ENCODE assay signal across 28 mouse cellular contexts in genomic region chr11:32486621-32487020, GRCm38 (mm10). TPM values are rescaled to one million over a fixed set of nuclear protein-coding genes. Genes with fewer than 3 reads are reported as not detected.
DNase-seq lines count a peak whose midpoint lies in the region; TF ChIP-seq lines count a peak whose summit lies in the region.
"Had no signal": no experiment of that assay in that cellular context is flagged by ENCODE, and none has a peak within 500 bp of the region (broad histone marks: within the 10 kb centered on the region; RNA-seq: fewer than 3 reads in every experiment).

No protein-coding gene starts in this region.

- H3K4me3 ChIP-seq in thymus, adult 2 months (ENCODE audit: control insufficient read depth, insufficient read depth, low read length): no peak overlapping the region
- H3K4me3 ChIP-seq in gastrocnemius, adult 2 months: no peak overlapping the region
- H3K4me3 ChIP-seq: embryonic facial prominence, embryonic 12.5 days; erythroblast, embryonic 14.5 days; forebrain, embryonic 12.5 days; heart, embryonic 15.5 days; intestine, embryonic 15.5 days; limb, embryonic 10.5 days; midbrain, embryonic 10.5 days; myocyte had no signal

- H3K27me3 ChIP-seq in thymus, adult 2 months (ENCODE audit: control insufficient read depth, insufficient read depth, low read length): no peaks in the 10 kb centered on the region
- H3K27me3 ChIP-seq: CH12.LX; embryonic facial prominence, embryonic 12.5 days; forebrain, embryonic 12.5 days; heart, embryonic 15.5 days; intestine, embryonic 15.5 days had no signal

- no peaks in the 10 kb centered on the region for H3K36me3 ChIP-seq in thymus, adult 2 months (ENCODE audit: control insufficient read depth, insufficient read depth, low read length)
- H3K36me3 ChIP-seq: embryonic facial prominence, embryonic 12.5 days; intestine, embryonic 15.5 days had no signal

- intact Hi-C loops in gastrocnemius, adult 2 months (cut with DNase I): loop anchor here (5.0 kb wide), 1 partner anchor 34 kb away; no protein-coding TSS in a partner anchor

- 18% methylated on average over 3 of the region's 3 CpGs for WGBS in thymus, adult 2 months

- TF ChIP-seq CTCF in thymus, adult 2 months (IDR thresholded peaks at IDR 0.05; ENCODE audit: borderline replicate concordance, control insufficient read depth, extremely low read depth, insufficient read depth, low read length, poor library complexity): no peak
- TF ChIP-seq CTCF in gastrocnemius, adult 2 months (IDR thresholded peaks at IDR 0.05): no peak

- no peak for TF ChIP-seq POLR2A in thymus, adult 2 months (IDR thresholded peaks at IDR 0.05; ENCODE audit: control insufficient read depth, extremely low read depth, insufficient read depth, low read length, poor library complexity)

- H3K27ac ChIP-seq in thymus, adult 2 months (ENCODE audit: control insufficient read depth, insufficient read depth, low read length): no peak overlapping the region
- no peak overlapping the region for H3K27ac ChIP-seq in gastrocnemius, adult 2 months
- H3K27ac ChIP-seq: embryonic facial prominence, embryonic 12.5 days; forebrain, embryonic 12.5 days; heart, embryonic 15.5 days; hindbrain, embryonic 14.5 days; intestine, embryonic 15.5 days; limb, embryonic 10.5 days; macrophage; midbrain, embryonic 10.5 days had no signal

- peak; percentile 12 for DNase-seq in thymus, postnatal 14 days
- no peak for DNase-seq in thymus, adult 2 months
- peak; percentile 7 for DNase-seq in ES-CJ7 (ENCODE audit: low read depth, low spot score)
- peak; percentile 54 for DNase-seq in induced T-regulatory cell, adult 2 months (ENCODE audit: low read depth)
- no peak for DNase-seq in kidney, adult 8-10 months
- no peak for DNase-seq in gastrocnemius, adult 2 months
- DNase-seq in heart, adult 9 months (ENCODE audit: low spot score in 2 of 2): no peak
- DNase-seq: cerebellum, adult 11-12 months; cerebellum, postnatal 10 days; heart, adult 11 months; heart, postnatal 4 days; kidney, adult 9 months; kidney, postnatal 14 days; thymus, adult 18-20 months had no signal

- peaks cover 3% of the 10 kb centered on the region; the same call in 1 of the 2 replicates for H3K4me1 ChIP-seq in thymus, adult 2 months (replicated peaks; ENCODE audit: control insufficient read depth, insufficient read depth, low read length)
- H3K4me1 ChIP-seq: midbrain, embryonic 10.5 days had no signal

RNA-seq across cellular contexts. Expression of gene Ubtd2, which starts 31.5 kb away (rescaled TPM):
- 8.7 and 9.1 TPM in 2 replicates for polyA plus RNA-seq in thymus, adult 2 months (2012; rRNA removed)
- 10 to 100 TPM in 1 of 2 experiments, 1 to 10 TPM in 1; 9.3 to 12.1 TPM for total RNA-seq in gastrocnemius, adult 2 months (2021)

RNA-seq across cellular contexts. Expression of gene Efcab9, which starts 45.3 kb away (rescaled TPM):
- polyA plus RNA-seq in thymus, adult 2 months (2012; rRNA removed): 0.71 and 0.85 TPM in 2 replicates
- total RNA-seq in gastrocnemius, adult 2 months (2021): 1 to 10 TPM; 1.0 to 2.0 TPM
- total RNA-seq: liver, adult 2 months had no signal
- polyA plus RNA-seq: erythroblast, embryonic 14.5 days; hindbrain, embryonic 14.5 days; liver, adult 2 months; macrophage; midbrain, embryonic 16.5 days; neural tube, embryonic 14.5 days had no signal

RNA-seq across cellular contexts. Expression of gene Stk10, which starts 46.5 kb away (rescaled TPM):
- polyA plus RNA-seq in thymus, adult 2 months (2012; rRNA removed): 50.3 and 55.4 TPM in 2 replicates
- total RNA-seq in gastrocnemius, adult 2 months (2021): 1 to 10 TPM; 1.9 to 3.8 TPM

Comparison
In these comparisons a context has a peak if more than half of its experiments do, and no peak if none do; other contexts are left out.
1. DNase-seq: peak in thymus, postnatal 14 days (single experiment), ES-CJ7 (single experiment) and induced T-regulatory cell, adult 2 months (single experiment); none in thymus, adult 2 months (single experiment), kidney, adult 8-10 months (0 of 2), gastrocnemius, adult 2 months (single experiment) and heart, adult 9 months (0 of 2).